Mouse (Mus musculus) left cerebral cortex, adult 8-10 months (tissue): Measurements from ENCODE around the gene Fam84b. TPM values are rescaled to one million over a fixed set of nuclear protein-coding genes. Genes with fewer than 3 reads are reported as not detected.
"Not testable (repeated sequence)": the region's sequence is repeated elsewhere in the genome, so short reads cannot be mapped to it uniquely, and the experiment has no call there.

Source experiments
- DNase-seq, 2 experiments: peaks; one replicate each; pipeline ENCODE4 v3.0.0; 2022; ENCODE audit warnings: low spot score in 2 of 2
- total RNA-seq, 4 experiments: library from RNA; stranded (reverse); gene quantifications; 2 replicates each; pipeline ENCODE4 v1.2.4; 2022

Gene Fam84b
- 1 to 10 TPM; 5.2 to 6.3 (median 5.8) TPM for total RNA-seq

DNA sequence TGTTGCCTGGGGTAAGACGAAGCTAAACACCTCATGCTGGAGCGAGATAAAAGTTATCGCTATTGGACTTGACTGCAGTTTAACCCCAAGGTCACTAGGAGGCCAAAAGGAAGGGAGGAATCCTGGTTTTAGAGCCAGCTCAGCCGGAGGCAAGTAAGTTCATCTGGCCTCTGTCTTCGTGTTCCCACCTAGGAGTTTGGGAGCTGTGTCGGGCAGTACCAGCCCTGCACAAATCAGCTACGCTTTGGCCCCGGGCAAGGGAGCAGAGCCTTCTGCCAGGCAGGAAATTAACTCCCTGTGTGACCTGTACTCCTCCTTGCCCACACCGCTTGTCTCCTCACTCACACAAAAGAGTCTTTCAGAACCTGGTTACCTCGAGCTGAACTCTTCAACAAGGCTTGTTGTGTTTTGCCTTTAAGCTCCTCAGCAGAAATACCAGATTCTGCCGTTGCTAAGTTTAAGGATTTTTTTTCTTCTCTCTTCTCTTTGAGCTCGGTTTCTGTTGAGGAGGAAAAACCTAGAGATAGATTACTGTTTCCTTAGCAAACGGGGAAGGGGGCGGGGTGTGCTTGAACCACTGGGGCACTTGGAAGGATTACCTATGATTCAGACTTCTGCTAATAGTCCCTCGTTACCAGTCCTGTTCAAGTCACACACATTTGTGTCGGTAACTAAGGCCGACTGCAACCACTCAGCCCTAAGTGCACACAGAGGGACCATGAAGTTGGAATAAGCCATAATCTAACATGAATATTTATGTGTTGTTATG is at the start of gene Fam84b:
Gene Fam84b, minus strand, starts transcription at position 548 of the 769 bp plus-strand sequence.
- no peak for DNase-seq

DNA sequence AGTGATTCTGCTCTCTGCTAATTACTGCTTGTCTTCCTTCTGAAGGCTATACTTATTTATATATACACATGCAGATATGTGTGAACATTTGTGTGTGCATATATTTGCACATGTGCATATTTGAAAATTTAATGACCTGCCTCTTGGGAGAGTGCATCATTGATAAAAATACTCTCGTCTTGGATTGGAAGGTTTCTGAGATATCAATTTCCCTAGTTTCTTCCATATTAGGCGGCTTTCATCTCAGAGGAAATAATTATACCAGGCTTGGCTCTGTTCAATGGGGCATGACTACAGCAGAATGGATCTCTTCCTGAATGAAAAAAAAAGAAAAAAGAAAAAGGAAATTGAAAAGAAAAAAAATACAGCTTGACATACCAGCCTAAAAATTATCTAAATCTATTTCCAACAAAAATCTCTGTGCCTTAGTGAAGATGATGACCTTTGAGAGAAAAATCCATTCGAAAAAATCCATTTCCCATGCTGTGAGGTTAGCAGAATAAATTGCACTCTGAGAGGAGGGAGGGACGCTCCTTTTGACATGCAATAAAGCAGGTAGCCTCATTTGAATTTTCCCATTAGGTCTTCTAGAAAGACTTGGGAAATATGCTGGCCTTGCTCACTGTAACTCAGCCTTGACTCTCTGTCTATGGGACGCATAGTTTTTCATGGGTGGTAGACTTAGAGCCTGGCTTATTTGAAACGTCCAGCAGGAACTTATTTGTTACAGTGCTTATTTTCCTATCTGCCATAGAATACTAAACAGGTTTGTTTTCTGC is 44.8 kb upstream of the Fam84b start:
- DNase-seq: no peak

DNA sequence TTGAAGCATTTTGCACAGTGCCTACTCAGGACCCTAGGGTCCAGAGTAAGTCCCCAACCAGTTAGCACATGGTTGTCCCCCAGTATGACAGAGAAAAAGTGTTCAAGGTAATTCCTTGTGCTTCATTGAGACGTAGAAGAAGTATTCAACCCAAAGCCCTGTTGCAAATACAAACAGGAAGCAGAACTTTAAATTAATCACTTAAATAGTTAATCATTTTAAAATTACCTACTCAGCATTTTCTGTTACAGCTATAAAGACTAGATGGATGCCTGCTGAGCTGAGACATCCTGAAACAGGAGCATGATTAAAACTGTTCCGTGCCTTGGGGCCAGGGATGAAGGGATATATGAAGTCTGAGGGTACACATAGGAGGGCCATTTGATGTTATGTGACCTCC is 42.5 kb upstream of the Fam84b start:
- DNase-seq: no peak

DNA sequence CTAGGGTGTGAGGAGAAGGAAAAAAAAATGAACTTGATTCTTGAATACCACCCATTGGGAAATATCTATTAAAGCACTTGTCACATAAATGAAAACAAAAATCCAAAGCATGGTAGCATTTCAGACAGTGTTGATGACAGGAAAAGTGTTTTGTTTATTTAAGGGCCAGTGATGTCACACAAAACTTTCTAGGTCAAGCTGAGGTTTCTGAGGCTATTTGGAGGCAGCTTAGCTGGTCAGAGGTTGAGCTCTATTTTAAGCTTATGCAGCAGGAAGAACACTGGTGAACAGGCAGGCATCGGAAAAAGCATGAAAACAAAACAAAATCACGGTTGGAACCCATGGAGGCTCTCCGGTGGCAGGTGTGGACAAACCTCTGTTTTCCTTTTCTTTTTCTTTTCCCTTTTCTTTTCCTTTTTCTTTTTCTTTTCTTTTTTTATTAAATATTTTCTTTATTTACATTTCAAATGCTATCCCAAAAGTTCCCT is 39.4 kb upstream of the Fam84b start:
- no peak for DNase-seq

DNA sequence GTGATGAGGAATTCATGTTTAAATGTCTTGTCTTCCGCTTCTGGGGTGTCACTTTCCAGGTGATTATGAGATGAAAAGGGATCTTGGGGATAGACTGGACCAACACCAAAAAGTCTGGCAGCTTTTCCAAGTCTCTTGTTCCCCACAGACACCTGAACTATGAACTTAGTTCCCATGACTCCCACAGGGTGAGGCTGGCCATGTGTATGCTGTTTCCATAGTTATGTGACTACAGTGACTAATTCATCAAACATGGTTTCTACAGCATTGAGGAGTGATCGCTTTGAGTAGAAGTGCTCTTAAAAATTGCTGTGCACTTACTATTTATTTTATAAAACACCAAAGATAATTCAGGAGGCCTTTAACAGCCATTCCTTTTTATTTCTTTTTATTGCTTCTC is 35.1 kb upstream of the Fam84b start:
- no peak for DNase-seq

DNA sequence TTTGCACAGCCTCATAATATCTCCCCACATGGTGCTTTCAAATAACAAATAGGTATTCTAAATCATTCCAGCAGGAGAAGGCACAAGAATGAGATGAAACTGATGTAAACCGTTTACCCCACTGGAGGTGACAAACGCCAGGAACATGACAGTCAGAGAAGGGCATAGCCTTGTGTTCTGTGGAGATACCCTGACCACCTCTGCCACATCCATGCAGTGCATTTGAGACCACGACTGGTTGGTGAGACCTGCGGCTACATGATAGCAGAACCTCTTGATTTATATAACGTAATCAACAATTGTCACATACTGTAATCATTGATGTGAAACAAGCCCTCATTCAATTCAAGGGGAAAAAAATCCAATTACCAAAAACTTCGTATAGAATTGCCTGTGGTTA is 22.1 kb upstream of the Fam84b start:
- no peak for DNase-seq

DNA sequence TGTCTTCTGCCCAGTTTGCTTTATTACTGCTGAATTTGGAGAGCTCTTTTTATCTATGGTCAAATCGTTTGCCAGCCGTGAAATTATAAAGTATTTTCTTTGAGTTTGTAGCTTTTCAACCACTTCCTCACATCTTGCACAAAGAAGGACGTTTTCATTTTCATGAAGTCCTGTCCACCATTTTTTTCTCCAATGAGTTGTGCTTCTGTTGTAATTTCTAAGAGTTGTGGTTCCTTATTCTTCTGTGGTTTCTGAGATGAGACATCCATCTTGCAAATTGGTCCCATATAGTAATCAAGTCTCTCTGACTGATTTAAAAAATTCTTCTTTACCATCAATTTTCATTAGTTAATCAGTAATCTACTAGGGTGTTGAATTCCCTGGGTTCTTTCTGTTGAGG is 8.8 kb upstream of the Fam84b start:
- DNase-seq: no peak

DNA sequence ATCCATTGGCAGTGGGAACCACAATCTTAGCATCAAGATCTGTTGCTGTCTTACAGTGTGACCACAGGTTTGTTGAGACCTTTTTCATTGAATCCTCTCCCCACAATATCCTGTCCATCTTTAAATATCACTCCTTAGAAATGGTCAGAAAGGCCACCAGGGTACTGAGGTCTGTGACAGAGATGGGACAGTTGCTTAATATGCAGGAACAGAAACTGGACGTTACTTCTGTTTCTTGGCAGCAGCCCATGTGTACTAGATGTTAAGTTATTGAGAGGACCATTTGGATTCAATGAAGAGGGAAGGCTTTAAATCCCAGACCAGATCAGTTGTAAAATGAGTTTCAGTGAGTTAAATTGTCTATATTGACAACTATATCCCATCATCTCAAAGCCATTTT is 1.5 kb upstream of the Fam84b start:
- no peak for DNase-seq

DNA sequence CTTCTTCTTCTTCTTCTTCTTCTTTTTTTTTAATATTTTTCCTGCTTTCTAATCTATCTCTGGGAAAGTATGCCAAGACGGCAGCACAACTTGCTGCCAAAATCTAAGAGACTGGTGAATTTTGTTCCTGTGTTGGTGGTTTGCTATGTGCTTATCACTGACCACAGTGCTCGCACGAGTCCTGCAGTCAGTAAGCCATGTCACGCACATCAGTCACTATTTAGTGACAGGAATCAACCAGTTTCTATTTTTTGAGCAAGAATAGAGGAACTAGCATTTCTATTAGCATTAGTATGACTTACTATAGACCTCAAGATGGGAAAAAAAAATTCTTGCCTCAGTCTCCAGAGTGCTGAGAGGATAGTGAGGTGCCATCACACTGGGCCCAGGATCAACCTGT is 573 bp upstream of the Fam84b start:
- DNase-seq: no peak

DNA sequence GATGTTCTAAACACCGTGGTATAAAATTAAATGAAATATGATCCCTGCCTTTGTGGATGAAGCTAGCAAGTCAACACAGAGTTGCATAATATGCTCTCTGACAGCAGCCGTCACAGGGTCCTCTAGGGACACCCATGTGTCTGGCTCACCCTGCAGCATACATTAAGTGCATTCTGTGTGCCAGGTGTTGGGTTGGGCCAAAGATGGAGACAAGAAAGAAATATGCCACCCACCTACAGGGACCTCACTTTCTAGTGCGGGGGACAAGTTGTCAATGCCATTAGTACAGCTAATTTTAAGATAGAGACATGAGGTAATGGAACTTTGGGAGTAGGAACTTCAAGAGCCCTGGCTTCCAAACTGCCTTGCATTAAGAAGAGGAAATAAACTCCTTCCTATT is 4.9 kb downstream of the Fam84b start:
- peak in 1 of 2 experiments; percentile 27 for DNase-seq

DNA sequence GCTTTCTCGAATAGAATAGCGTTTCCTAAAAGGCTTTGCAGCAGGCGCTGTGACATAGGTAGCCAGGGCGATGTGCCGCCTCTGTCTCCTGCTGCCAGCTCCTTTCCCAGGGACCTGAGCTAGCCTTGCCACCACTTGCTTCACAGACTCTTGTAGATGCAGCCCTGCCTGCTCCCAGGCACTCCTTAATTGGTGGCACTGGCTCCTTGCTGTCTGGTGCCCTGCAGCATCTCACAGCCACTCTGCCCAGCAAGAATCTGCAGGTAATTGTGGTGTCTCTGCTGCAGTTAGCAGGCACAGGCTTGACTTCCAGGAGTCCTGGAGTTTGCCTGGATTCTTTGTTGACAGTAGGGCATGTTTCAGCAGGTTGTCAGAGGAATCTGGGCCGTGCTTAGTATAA is 7.3 kb downstream of the Fam84b start:
- DNase-seq: no peak

DNA sequence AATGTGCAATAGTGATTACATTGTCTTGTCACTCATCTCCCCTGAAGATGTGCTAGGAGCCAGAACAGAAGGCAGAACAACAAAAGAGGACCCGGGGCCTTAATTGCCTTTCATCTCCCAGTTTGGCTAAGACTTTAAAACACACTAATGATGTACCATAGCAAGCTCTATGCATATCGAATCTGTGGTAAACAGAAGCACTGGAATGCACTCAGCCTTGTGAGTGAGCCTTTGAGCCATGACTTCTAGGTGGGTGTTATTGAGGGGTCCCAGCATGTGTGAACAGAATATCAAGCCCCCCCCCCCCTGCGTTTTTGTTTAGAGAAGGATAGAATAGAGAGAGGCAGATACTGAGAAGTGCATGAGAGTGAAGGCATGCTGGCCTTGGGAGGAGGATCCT is 7.7 kb downstream of the Fam84b start:
- no peak for DNase-seq

DNA sequence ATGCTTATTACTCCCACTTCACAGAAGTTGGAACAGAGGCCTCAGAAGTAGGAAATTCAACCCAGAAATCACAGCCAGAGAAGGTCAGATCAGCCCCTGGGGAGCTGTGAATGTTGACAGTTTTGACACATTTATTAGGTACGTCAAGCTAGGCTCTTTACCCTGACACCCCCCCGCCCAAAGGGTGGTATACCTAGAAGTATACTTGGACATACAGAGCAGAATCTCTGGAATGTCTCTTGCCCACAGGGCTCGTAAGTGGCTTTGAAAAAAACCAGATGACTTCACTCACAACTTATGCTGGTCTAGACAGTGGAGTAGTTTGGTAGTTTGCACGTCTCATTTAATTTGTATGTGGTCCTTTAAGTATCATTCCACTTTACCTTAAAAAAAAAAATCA is 11.8 kb downstream of the Fam84b start:
- DNase-seq: no peak

DNA sequence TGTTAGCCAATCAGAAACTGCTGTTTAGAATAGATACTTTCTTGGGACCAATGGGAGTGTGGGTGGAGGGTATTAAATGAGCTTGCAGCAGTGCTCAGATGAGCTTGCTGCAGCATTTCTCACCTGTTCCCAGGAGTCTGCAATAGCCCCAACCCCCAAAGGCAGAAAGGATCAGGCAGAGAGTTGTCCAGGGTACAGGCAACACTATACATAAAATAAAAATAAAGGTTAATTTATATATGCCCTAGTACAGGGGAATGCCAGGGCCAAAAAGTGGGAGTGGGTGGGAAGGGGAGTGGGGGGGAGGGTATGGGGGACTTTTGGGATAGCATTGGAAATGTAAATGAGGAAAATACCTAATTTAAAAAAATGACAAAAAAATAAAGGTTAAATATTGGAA is 12.3 kb downstream of the Fam84b start:
- DNase-seq: not testable (repeated sequence)

DNA sequence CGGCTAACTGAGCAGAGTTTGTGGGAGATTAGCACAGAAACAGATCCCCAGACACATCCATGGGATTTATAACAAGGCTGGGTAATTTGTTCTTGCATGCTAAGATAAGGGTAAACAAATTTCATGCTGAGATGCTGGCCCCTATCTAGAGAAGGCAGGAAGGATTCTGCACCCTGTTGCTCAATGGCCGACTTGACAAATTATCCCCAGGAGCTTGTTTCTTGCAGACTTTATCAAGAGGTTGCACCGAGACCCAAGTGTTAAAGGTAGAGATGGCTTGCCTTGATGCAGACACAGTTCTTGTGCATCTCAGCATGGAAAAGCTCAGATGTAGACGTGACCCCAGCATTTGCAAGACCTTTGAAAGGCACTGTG is 13.3 kb downstream of the Fam84b start:
- no peak for DNase-seq

DNA sequence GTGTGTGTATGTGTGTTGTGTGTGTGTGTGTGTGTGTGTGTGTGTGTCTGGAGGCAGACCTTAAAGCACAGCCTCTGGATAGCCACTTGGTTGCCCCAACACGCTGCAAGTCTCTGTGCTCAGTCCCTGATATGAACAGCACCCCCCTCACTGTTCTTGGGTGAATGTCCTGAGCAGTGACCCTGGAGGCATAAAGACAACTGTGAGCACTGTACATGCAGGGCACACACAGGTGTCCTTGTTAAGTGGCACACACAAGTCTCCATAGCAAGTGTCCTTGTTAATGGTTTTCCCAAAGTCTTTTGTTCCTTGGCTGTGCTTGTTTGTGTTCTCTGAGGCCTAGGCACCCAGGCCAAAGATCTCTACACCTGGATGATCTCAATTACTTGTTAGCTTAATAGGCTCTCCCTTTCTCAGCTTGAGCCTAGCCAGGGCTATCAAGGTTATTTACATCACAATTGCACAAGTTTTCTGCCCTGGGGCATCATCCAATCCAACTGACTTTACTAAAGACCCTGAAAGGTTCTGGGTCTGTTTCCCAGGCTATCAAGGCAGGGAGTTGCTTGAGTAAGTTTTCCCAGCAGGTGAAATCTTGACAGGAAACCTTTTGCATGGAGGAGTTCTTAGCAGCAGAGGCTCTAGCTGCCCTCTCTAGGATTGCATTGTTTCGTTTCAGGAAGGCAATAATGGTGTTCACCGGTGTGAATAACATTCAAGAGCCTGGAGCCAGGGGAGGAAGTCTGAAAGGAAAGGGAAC is 13.9 kb downstream of the Fam84b start:
- DNase-seq: no peak

DNA sequence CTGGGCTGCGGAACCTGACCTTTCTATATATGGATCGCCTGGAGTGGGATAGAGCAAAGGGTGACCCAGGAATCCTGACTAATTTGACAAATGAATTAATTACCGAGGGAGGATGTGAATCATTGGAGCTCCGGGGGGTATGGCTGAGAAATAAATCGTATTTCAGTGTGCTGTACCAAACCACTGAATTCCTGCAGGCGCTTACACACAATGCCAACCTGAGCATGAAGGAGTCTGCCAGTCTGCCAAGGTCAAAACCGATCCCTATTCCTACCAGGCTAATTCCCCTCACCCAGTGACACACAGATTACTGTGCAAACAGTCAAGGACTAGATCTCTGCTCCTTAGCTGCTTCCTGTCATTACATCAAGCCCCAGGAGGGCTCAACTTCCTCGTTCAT is 15.4 kb downstream of the Fam84b start:
- no peak for DNase-seq

DNA sequence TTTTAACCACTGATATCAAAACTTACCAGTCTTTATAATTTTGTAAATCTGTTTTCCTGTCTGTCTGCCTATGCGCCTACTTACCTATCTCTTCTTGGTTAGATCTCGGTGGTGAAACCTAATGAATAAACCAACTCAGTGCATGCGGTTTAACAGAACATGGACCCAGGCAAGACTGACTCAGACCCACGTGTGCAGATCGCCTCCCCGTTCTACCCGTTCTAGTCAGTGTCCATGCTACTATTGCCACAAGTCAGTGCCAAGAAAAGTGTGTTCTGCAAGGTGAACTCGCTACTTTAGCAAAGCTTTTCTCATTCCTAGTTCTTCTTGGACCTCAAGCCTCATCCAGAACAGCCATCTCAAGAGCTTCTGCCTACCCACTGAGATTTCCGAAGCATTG is 15.9 kb downstream of the Fam84b start:
- DNase-seq: no peak

DNA sequence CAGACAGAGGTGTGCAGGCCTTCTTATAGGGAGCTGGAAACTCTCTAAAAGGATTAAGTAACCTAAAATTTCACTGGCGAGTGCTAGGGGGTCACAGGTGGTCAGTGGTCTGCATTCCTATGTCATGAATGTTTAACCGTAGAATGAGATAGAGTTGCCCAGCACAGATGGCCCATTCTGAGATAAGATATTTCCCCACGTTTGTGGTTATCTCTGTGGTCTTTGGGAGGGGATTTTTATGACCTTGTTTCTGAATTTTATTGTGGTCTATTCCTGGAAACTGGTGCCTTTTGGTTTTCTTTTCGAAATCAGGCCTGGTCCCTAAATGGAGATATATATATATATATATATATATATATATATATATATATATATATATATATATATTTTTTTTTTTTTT is 17.3 kb downstream of the Fam84b start:
- DNase-seq: no peak

DNA sequence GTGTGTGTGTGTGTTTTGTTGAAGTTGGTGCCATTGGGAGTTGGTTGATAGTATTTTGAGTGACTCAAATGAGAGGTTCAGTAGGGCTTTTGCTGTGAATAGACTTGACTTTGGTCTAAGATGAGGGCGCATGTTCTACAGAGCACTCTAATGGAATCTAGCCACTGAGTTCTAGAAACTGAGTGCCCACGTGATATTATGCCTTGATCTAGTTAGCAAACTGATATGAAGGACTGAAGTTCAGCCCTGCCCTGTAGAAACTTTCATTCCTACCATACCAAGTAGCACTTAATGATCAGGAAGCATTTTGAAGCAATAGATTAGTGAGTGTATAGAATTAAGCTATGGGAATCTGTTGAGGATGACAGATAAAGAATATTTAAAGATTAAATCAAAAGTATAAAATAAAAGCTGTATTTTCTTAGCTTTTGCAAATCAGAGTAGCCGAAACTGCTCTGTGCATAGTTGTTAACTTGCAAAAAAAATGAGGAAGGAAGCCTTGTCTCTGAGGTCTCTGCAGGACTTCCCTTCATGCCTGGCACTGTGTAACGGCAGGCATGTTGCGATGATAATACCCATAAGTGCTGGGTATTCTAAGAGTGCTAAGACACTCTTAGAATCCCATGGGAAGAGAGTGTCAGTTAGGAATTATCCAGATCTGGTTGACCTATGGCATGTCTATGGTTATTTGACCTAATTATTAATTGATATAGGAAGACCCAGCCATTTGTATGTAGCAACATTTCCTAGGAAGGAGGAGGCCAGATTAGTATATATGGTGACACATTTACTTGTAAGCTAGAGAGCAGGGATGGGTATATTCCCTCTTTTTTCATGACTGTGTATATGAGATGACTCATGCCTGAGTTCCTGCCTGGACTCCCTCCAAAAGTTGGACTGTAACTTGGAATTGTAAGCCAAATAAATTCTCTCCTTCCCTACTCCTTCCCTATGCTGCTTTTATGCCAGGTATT is 18.7 kb downstream of the Fam84b start:
- no peak for DNase-seq
